Mouse (Mus musculus) thymus, postnatal 4 days (tissue): ENCODE data around the gene Lamb2.

ENCODE experiments used
- DNase-seq: peaks from one replicate; pipeline ENCODE4 v3.0.0; 2021

The Lamb2 gene

GRCm38 (mm10) chr9:108493246-108493645 is 13.7 kb downstream of the Lamb2 start:
- DNase-seq: no peak

- DNase-seq: no peak
Observed at GRCm38 (mm10) chr9:108494146-108494825, 14.8 kb downstream of the Lamb2 start.

GRCm38 (mm10) chr9:108494905-108495304 is 15.4 kb downstream of the Lamb2 start:
- no peak for DNase-seq

DNA sequence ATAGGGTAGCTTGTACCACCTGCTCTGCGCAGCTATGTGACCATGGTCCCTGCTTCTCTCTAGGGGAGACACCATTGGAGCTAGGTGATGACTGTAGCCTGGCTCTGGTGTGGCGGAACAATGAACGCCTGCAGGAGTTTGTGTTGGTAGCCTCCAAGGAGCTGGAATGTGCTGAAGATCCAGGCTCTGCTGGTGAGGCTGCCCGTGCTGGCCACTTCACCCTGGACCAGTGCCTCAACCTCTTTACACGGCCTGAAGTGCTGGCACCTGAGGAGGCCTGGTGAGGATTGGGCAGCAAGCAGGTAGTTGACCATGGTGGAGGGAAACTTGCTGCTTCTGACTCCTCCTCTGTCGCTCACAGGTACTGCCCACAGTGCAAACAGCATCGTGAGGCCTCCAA is 19.7 kb downstream of the Lamb2 start:
- DNase-seq: no peak

DNA sequence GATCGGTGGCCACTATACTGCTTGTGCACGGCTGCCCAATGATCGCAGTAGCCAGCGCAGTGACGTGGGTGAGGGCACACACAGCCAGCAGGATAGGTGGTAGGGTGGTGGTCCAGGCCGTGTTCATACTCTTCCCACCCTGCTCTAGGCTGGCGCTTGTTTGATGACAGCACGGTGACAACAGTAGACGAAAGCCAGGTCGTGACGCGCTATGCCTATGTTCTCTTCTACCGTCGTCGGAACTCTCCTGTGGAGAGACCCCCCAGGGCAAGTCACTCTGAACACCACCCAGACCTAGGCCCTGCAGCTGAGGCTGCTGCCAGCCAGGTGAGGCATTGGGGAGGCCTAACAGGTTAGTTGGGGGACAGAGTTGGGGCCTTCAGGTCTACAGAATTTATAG is 20.4 kb downstream of the Lamb2 start:
- no peak for DNase-seq

- DNase-seq: no peak
Observed at GRCm38 (mm10) chr9:108506901-108507300, 27.4 kb downstream of the Lamb2 start.

DNA sequence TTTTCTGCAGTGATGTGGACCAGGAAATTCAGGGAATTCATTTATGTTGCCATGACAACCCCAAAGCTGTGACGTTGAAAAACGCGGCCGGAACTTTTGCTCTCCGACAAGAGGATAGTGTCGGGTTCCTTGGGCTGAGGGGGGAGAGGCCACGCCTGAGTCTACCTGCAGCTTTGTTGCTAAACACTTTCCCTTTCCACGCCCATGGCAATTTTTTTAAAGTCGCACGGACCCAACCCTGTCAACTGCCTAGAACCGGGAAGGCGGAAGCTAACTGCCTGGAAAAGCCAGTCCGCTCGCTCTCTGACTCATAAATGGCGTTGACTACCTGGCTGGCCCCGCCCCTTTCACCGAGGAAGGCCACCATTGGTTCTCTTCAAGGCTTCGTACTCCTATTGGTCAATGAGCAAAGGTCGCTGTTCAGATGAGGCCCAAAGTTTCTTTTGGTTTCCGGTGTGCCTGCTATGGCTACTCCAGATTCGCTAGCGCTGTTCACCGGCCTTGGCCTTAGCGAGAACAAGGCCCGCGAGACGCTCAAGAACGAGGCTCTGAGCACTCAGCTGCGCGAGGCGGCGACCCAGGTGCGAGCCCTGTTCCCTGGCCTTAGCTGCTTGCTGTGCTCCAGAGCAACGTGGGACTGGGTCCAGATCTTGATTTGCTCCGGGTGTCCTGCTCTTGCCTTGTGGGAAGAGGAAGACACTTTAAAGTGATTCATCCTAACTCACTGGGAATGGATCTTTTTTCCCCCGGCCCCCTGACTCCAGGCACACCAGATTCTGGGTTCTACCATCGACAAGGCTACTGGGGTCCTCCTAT is 28.3 kb downstream of the Lamb2 start, which contains the start of gene Qars:
Gene Qars (plus strand): TSS at position 88 of the 816 bp plus-strand sequence.
- DNase-seq: peak; percentile 96

- DNase-seq: no peak
Observed at GRCm38 (mm10) chr9:108508776-108509175, 29.2 kb downstream of the Lamb2 start.

DNA sequence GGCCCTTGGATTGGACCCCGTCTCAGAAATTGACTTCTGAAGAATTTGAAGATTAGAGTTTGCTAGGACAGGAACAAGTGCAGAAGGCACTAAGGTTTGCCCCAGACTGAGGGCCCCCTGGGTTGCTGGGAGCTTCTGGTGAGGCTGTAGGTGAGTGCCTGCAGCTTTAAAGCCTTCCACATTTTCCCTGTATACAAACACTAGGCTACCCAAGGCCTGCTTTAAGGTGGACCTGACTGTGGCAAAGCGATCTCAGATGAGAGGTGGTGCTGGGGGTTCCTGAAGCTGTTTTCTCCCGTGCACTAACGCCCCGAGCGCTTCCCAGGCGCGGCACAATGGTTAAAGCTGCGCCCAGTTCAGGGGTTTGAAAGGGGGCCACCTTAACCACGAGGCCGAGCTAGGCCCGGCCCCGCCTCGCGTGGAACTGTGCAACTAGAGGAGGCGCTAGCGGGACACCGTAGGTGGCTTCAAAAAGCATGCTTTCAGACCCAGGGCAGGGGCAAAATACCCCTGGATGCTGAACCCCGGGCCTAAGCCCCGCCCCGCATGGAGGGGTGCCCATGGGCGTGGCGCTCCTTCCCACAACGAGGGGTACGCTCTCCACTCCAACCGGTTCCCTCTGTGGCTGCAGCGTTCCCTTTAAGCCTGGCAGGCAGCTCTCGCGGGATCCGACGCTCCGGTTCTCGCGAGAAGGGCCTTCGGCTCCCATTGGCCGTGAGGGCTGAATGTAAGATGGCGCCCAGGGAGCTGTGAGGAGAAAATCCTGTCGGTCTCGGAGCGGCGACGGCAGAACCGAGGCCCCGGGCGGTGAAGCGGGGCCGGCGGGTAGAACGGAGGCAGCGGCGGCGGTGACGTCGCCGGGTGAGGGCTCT is 37.1 kb downstream of the Lamb2 start, which contains the start of gene Qrich1:
Gene Qrich1 (plus strand): TSS at position 427 of the 872 bp plus-strand sequence.
- DNase-seq: peak; percentile 96

GRCm38 (mm10) chr9:108517253-108517930 is 37.9 kb downstream of the Lamb2 start:
- DNase-seq: peak; percentile 95

GRCm38 (mm10) chr9:108517931-108518332 is 38.4 kb downstream of the Lamb2 start:
- no peak for DNase-seq

GRCm38 (mm10) chr9:108521604-108522003 is 42.1 kb downstream of the Lamb2 start:
- no peak for DNase-seq

- no peak for DNase-seq
Observed at GRCm38 (mm10) chr9:108523341-108523740, 43.8 kb downstream of the Lamb2 start.

GRCm38 (mm10) chr9:108525400-108525799 is 45.9 kb downstream of the Lamb2 start:
- no peak for DNase-seq

DNA sequence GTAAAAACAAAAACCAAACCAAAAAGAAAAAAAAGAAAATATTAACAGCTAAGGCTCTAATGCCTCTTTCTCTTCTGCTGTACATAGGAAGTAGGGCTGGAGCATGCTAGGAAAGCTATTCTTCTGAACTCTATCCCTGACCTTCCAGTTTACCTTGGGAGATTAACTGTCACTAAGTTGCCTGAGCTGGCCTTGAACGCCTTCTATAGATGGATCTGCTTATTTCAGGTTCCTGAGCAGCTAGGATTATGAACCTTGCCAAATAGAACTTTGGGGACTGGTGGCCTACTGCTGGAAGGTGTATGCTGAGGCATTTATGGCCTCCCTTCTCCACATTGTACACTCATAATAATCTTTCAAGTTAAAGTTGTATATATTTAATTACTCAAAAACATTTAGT is 51.4 kb downstream of the Lamb2 start:
- DNase-seq: no peak

DNA sequence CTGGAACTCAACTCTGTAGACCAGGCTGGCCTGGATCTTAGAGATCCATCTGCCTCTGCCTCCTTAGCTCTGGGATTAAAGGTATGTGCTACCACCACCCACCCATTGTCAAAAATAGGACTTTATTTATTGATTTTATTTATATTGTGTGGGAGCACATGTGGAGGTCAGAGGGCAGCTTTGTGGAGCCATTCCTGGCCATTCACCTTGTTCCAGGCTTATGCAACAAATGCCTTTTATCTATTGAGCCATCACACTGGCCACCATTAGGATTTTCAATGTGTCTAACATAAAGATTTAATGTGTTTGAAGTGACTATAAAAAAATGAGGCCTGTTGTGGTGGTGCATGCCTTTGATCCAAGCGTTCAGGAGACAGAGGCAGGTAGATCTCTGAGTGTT is 52.0 kb downstream of the Lamb2 start:
- DNase-seq: no peak
